Mouse (Mus musculus) kidney, adult 2 months (tissue): Measurements from ENCODE around the gene Gsto2.

ENCODE experiments used
- CTCF ChIP-seq: fragments of 200-500 bp; conservative IDR thresholded peaks from 2 replicates; pipeline ENCODE4 v1.5.1; 2011; ENCODE audit warnings: low read depth, mild to moderate bottlenecking, control low read depth, low read length, moderate library complexity, mixed read lengths; ENCODE audit not compliant: insufficient read depth, insufficient read length
- POLR2A ChIP-seq: fragments of 200-500 bp; IDR thresholded peaks from one replicate; pipeline ENCODE4 v1.6.1; 2011; ENCODE audit warnings: low read depth, low read length, control low read depth

- TF ChIP-seq CTCF (no peak), POLR2A (no peak)
These were observed 33.2 kb downstream of the Gsto2 start for GRCm38 (mm10) chr19:47898472-47899079.
